Mouse (Mus musculus) heart, postnatal 36 days (tissue): ENCODE measurements around the gene Npr2. TPM values are rescaled to one million over a fixed set of nuclear protein-coding genes. Genes with fewer than 3 reads are reported as not detected.

Experiments
- microRNA-seq, 2 experiments: library from miRNA; unstranded; fragments of <30 nt; microRNA quantifications; one replicate each; pipeline ENCODE4 v1.2.0; 2021; ENCODE audit warnings: borderline number of aligned reads in 2 of 2
- total RNA-seq, 2 experiments: library from RNA; stranded (reverse); gene quantifications; 2 replicates each; pipeline ENCODE4 v1.2.3; 2021

Gene Npr2
- total RNA-seq, 2 experiments from 2014 or later: 44.2 to 46.5 TPM

Small RNAs within 50 kb of the gene (microRNA-seq; reads per million reads assigned to microRNA genes)
- 0 to 2.9 reads per million in 2 experiments for gene Gm25262

Other genes starting within 250 kb of the Npr2 start
- gene Rusc2, start 250.0 kb upstream of the Npr2 start, total RNA-seq: 10 to 100 TPM; 45.5 to 46.0 TPM
- gene Fam166b, start 202.8 kb upstream of the Npr2 start, total RNA-seq: not detected
- gene Tesk1, start 190.0 kb upstream of the Npr2 start, total RNA-seq: 10 to 100 TPM; 32.8 to 33.4 TPM
- 1 to 10 TPM in 1 of 2 experiments, under 1 TPM in 1; 0.89 to 1.6 TPM for gene Cd72, start 177.3 kb upstream of the Npr2 start, total RNA-seq
- not detected for gene Sit1, start 148.2 kb upstream of the Npr2 start, total RNA-seq
- gene Ccdc107, start 139.0 kb upstream of the Npr2 start, total RNA-seq: 10 to 100 TPM; 25.3 to 29.8 TPM
- gene Arhgef39, start 132.2 kb upstream of the Npr2 start, total RNA-seq: under 1 TPM; 0.39 to 0.62 TPM
- gene Car9, start 125.0 kb upstream of the Npr2 start, total RNA-seq: under 1 TPM in 1 of 2 experiments, not detected in 1; 0.22 TPM
- gene Tpm2, start 108.2 kb upstream of the Npr2 start, total RNA-seq: 10 to 100 TPM; 29.1 to 29.2 TPM
- gene Creb3, start 69.6 kb upstream of the Npr2 start, total RNA-seq: 10 to 100 TPM; 40.4 to 47.6 TPM
- gene Tln1, start 69.2 kb upstream of the Npr2 start, total RNA-seq: 100 to 1,000 TPM; 106 to 118 TPM
- gene Rgp1, start 53.2 kb upstream of the Npr2 start, total RNA-seq: 10 to 100 TPM; 30.7 to 36.1 TPM
- 10 to 100 TPM; 14.7 to 15.8 TPM for gene Gba2, start 53.1 kb upstream of the Npr2 start, total RNA-seq
- gene Msmp, start 47.4 kb upstream of the Npr2 start, total RNA-seq: under 1 TPM; 0.42 to 0.87 TPM
- not detected for gene Spag8, start 21.7 kb downstream of the Npr2 start, total RNA-seq
- 100 to 1,000 TPM; 131 to 152 TPM for gene Hint2, start 24.5 kb downstream of the Npr2 start, total RNA-seq
- gene Tmem8b, start 37.0 kb downstream of the Npr2 start, total RNA-seq: 10 to 100 TPM; 17.8 to 20.3 TPM
- under 1 TPM; 0.24 to 0.31 TPM for gene Fam221b, start 37.2 kb downstream of the Npr2 start, total RNA-seq
- not detected for gene Olfr70, start 68.9 kb downstream of the Npr2 start, total RNA-seq
- not detected for gene Olfr71, start 78.3 kb downstream of the Npr2 start, total RNA-seq
- gene Hrct1, start 95.3 kb downstream of the Npr2 start, total RNA-seq: 1 to 10 TPM; 4.2 to 4.7 TPM
- 1 to 10 TPM; 4.3 to 6.4 TPM for gene Spaar, start 98.1 kb downstream of the Npr2 start, total RNA-seq
- not detected for gene Olfr159, start 139.1 kb downstream of the Npr2 start, total RNA-seq
- gene Olfr156, start 192.0 kb downstream of the Npr2 start, total RNA-seq: not detected
- gene Olfr157, start 208.3 kb downstream of the Npr2 start, total RNA-seq: not detected
- not detected for gene Olfr155, start 219.6 kb downstream of the Npr2 start, total RNA-seq
- gene Reck, start 243.6 kb downstream of the Npr2 start, total RNA-seq: 1 to 10 TPM; 6.3 to 7.4 TPM